Mouse (Mus musculus) limb, embryonic 12.5 days (tissue): ENCODE results near the gene Dner. TPM values are rescaled to one million over a fixed set of nuclear protein-coding genes. Genes with fewer than 3 reads are reported as not detected.

Experiments used
- ATAC-seq: fragments of 200-750 bp; cut with Nextera tagmentation; 2 replicates; pipeline ENCODE4 v1.8.0; 2017; ENCODE audit warnings: low read depth, moderate TSS enrichment; ENCODE audit not compliant: insufficient number of reproducible peaks, insufficient read depth, low FRiP score, low TSS enrichment
- H3K27ac ChIP-seq: fragments of 300-500 bp; sonication (generic); 2 replicates; pipeline ENCODE4 v1.5.1; 2016; ENCODE audit warnings: mild to moderate bottlenecking, moderate library complexity
- H3K27me3 ChIP-seq: fragments of 300-500 bp; sonication (generic); 2 replicates; pipeline ENCODE4 v1.6.1; 2016; ENCODE audit warnings: mild to moderate bottlenecking, moderate library complexity
- H3K36me3 ChIP-seq: fragments of 300-500 bp; sonication (generic); 2 replicates; pipeline ENCODE4 v1.6.1; 2016; ENCODE audit warnings: mild to moderate bottlenecking, moderate library complexity
- H3K4me1 ChIP-seq: fragments of 300-500 bp; sonication (generic); replicated peaks from 2 replicates; pipeline ENCODE4 v1.6.1; 2016
- H3K4me2 ChIP-seq: fragments of 300-500 bp; sonication (generic); 2 replicates; pipeline ENCODE4 v1.6.1; 2016; ENCODE audit warnings: mild to moderate bottlenecking, moderate library complexity
- H3K4me3 ChIP-seq: fragments of 300-500 bp; sonication (generic); replicated peaks from 2 replicates; pipeline ENCODE4 v1.5.1; 2016; ENCODE audit warnings: mild to moderate bottlenecking
- H3K9ac ChIP-seq: fragments of 300-500 bp; sonication (generic); replicated peaks from 2 replicates; pipeline ENCODE4 v1.6.1; 2016; ENCODE audit warnings: mild to moderate bottlenecking, moderate library complexity
- H3K9me3 ChIP-seq: fragments of 300-500 bp; sonication (generic); 2 replicates; pipeline ENCODE4 v1.6.1; 2016; ENCODE audit warnings: mild to moderate bottlenecking, moderate library complexity
- WGBS: fragments of 180-500 bp; shearing (Covaris S2); methylation state at CpG from one replicate; pipeline ENCODE4 v1.1.7; 2016; 5-methylcytosine and 5-hydroxymethylcytosine counted together
- polyA plus RNA-seq: library from polyadenylated mRNA; unstranded; fragments of >200 nt; fragmentation: Nextera tagmentation; extraction: Ambion mirVana; gene quantifications from 2 replicates; pipeline ENCODE4 v1.2.1, GENCODE M21; 2016

Gene Dner
- polyA plus RNA-seq, 1 experiment from 2014 or later, result 4.7 TPM

DNA sequence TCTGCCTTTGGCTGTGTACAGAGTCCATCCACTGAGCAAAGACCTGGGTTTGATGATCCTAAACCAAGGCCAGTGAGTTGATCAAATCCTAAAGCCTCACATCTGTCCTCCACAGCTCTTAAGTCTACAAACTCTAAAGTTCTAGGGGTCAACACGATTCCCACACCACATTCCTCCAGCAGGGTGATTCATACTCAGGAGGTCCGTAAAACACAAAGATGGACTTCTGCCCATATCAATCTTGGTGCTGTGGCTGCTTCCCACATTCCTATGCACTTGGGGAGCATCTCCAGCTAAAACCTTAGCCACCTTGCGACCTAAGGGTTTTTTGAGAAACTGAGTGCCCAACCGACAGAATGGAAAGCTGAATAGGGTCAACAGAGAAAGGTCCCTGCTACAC is 305.1 kb downstream of the Dner start:
- ATAC-seq, result no peak
- 89% methylated on average over 4 of the region's 4 CpGs for WGBS

DNA sequence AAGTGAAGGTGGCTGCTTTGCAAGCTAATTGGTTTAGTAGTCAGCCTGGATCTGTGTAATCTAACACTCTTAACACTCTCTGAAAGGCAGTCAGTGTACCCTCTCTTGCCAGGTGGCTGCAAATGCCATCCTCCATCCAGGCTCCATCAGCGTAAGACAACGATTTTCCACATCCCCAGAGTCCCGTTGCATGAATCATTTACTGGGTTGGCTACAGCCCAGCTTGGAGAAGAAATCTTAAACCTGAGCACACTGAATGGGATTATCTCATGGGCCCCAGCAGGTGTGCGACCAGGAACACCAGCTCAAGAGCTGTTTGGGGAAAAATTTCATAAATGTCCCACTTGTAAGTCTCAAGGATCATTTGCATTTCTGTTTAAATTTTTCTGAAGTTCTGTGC is 308.4 kb downstream of the Dner start:
- H3K27me3 ChIP-seq, result no peaks in the 10 kb centered on the region
- no peak for ATAC-seq
- H3K4me2 ChIP-seq, result no peak overlapping the region
- H3K36me3 ChIP-seq, result no peaks in the 10 kb centered on the region
- H3K4me1 ChIP-seq, result no peaks in the 10 kb centered on the region
- no peak overlapping the region for H3K27ac ChIP-seq
- H3K9ac ChIP-seq, result no peak overlapping the region
- no peaks in the 10 kb centered on the region for H3K9me3 ChIP-seq
- H3K4me3 ChIP-seq, result no peak overlapping the region
- WGBS, result 61% methylated on average over 4 of the region's 4 CpGs

More for the DNA sequence above, 305.1 kb downstream of the Dner start:
- no peak overlapping the region for H3K4me2 ChIP-seq
- no peaks in the 10 kb centered on the region for H3K36me3 ChIP-seq
- H3K4me1 ChIP-seq, result no peaks in the 10 kb centered on the region
- no peak overlapping the region for H3K27ac ChIP-seq
- H3K27me3 ChIP-seq, result no peaks in the 10 kb centered on the region
- H3K9me3 ChIP-seq, result no peaks in the 10 kb centered on the region
- H3K4me3 ChIP-seq, result no peak overlapping the region
- no peak overlapping the region for H3K9ac ChIP-seq

DNA sequence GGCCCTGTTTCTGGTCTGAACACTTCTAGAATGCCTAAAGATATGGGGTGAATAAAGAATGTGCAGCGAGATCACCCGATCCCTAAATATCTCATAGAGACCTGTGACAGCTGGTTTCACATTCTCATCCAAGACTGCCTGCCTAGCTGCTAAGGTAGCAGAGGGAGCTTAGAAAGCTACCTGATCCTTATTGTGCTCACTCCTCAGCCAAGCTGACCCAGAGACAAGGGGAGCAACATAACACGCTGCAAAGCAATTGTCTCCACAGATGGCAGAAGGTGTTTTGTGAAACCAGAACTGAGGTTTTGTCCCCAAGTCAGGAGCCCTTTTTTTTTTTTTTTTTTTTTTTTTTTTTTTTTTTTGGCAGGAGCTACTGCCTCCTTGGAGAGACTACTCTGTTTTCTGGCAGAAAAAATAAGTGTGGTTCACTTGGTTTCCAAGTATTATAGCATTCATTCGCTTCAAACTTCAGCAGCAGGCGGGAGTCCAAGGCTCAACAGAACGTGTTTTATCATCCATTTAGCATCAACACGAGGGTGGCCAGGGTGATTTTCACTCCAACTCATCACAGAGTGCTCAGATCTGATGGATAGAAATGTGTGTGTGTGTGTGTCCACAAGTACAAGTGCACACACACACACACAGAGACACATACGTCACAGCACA is 309.4 kb downstream of the Dner start:
- H3K27me3 ChIP-seq, result no peaks in the 10 kb centered on the region
- ATAC-seq, result no peak
- no peak overlapping the region for H3K27ac ChIP-seq
- no peaks in the 10 kb centered on the region for H3K9me3 ChIP-seq
- H3K4me3 ChIP-seq, result no peak overlapping the region
- whole genome bisulfite sequencing, result 83% methylated on average over 8 of the region's 8 CpGs
- no peaks in the 10 kb centered on the region for H3K4me1 ChIP-seq
- H3K36me3 ChIP-seq, result no peaks in the 10 kb centered on the region
- H3K4me2 ChIP-seq, result no peak overlapping the region
- H3K9ac ChIP-seq, result no peak overlapping the region

DNA sequence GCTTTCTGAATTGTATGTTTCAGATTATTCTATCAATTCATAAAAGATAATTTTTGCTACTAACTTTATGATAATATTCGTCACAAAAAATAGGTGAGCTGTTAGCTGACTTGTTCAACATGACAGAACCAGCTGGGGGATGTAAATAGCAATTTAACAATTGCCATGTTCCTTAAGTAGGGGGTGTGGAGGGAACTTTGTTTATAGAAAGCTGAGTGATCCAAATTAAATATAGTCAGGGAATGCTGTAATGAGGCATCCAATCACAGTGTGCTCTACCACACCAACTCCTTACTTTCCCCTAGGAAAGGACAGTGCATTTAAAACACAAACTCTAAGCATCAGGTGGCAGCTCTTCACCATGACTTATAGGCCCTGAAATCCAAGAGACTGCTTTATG is 313.3 kb downstream of the Dner start:
- Histone ChIP-seq H3K4me2 (no peak overlapping the region), H3K4me3 (no peak overlapping the region), H3K27ac (no peak overlapping the region), H3K9ac (no peak overlapping the region), H3K27me3 (no peaks in the 10 kb centered on the region), H3K9me3 (no peaks in the 10 kb centered on the region), H3K36me3 (no peaks in the 10 kb centered on the region), H3K4me1 (no peaks in the 10 kb centered on the region)
- 83% methylated on average over 1 of the region's 1 CpGs for WGBS
- no peak for ATAC-seq

DNA sequence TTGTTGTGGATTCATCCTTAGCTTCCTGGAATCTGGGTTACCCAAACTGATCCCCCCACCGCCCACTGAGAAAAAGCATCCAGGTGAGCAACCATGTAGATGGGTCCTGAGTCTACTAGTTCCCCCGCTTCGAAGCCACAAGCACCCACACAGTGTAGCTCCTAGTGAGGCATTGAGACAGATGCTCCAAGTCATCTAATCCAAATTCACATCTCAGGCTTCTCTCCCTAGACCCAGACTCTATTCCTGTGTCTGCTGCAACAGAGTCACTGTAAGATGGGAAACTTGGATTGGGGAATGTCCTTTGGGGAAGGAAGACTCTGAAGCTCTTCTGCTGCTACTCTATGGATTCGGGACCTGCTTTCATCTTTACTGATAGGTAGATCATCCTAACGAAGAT is 314.0 kb downstream of the Dner start:
- Histone ChIP-seq H3K9ac (no peak overlapping the region), H3K4me2 (no peak overlapping the region), H3K27me3 (no peaks in the 10 kb centered on the region), H3K9me3 (no peaks in the 10 kb centered on the region), H3K36me3 (no peaks in the 10 kb centered on the region), H3K4me1 (no peaks in the 10 kb centered on the region), H3K4me3 (no peak overlapping the region), H3K27ac (no peak overlapping the region)
- no peak for ATAC-seq
- 93% methylated on average over 5 of the region's 5 CpGs for WGBS

DNA sequence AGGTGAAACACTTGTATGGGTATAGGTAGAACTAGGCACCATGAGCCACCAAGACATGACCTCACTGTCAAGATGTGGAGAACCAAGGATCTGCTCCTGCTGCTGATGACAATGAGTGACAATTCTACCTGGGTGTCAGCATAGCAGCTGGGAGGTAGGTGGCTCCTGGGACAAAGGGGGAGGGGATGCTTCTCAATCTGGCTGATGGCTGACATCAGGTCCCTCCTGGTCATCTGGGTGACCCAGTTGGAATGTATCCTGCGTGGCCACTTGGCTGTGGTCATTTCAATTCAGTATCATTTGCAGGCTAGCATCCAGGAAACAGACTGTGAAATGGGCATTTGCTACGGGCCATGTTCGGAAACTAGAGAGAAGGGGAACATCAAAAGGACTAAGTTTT is 315.1 kb downstream of the Dner start:
- Histone ChIP-seq H3K27me3 (no peaks in the 10 kb centered on the region), H3K9ac (no peak overlapping the region), H3K4me2 (no peak overlapping the region), H3K4me3 (no peak overlapping the region), H3K36me3 (no peaks in the 10 kb centered on the region), H3K4me1 (no peaks in the 10 kb centered on the region), H3K27ac (no peak overlapping the region), H3K9me3 (no peaks in the 10 kb centered on the region)
- no peak for ATAC-seq
- WGBS, result 79% methylated on average over 3 of the region's 3 CpGs

DNA sequence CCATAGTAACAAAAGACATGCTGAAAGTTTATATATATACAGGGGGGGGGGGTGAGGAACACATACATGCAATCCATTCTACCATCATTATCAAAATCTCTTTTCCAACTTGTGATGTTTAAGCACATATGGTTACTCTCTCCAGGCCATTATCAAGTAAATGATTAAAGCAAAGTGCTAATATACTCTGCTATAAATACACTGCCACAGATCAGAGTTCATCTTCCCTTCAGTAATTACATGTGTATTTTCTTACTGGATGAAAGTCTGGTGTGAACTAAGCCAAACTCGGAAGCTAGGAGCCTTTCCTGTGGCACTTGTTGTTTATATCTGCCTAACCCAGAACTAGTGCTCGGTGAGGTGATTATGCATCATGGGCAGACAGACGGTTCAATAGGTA is 328.3 kb downstream of the Dner start:
- Histone ChIP-seq H3K27ac (no peak overlapping the region), H3K36me3 (no peaks in the 10 kb centered on the region), H3K4me3 (no peak overlapping the region), H3K4me2 (no peak overlapping the region), H3K9ac (no peak overlapping the region), H3K4me1 (no peaks in the 10 kb centered on the region; the same call in 1 of the 2 replicates), H3K9me3 (no peaks in the 10 kb centered on the region), H3K27me3 (no peaks in the 10 kb centered on the region)
- no peak for ATAC-seq
- WGBS, result 76% methylated on average over 3 of the region's 3 CpGs

DNA sequence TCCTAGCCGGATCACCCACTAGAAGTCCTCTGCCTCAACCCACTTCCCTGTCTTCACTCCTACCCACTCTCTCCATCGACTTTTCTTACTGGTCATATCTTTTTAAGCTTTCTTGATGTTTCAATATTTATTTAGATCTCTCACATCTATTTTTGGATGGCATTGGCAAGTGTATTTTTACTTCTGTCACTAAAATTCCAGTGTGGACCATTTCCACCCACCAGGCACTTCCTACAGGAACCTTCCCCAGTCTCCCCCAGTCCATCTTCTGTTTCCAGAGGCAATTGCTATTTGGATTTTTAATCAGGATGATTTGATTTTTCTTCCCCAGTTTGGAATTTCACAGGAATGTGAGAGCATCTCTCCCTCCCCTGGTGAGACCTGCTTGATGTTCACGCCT is 329.5 kb downstream of the Dner start:
- no peaks in the 10 kb centered on the region for H3K36me3 ChIP-seq
- no peaks in the 10 kb centered on the region for H3K27me3 ChIP-seq
- no peak overlapping the region for H3K4me2 ChIP-seq
- H3K9me3 ChIP-seq, result no peaks in the 10 kb centered on the region
- no peak overlapping the region for H3K27ac ChIP-seq
- WGBS, result 67% methylated on average over 3 of the region's 3 CpGs
- no peak overlapping the region for H3K4me3 ChIP-seq
- ATAC-seq, result no peak
- no peak overlapping the region for H3K9ac ChIP-seq
- H3K4me1 ChIP-seq, result no peaks in the 10 kb centered on the region; the same call in 1 of the 2 replicates

DNA sequence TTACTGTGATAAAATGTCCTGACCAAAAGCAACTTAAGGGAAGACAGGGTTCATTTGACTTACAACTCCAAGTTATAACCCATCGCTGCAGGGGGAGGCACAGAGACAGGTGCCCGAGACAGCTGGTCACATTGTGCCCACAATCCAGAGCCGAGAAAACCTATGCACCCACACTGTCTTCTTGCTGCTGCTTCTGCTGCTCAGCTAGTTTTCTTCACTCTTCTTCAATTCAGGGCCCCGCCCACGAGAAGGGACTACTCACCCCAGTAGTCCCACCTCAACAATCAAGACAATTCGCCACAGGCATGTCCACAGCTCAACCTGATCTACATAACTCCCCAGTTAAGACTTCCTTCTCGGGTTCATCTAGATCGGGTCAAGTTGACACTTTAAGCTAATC is 332.1 kb downstream of the Dner start, which contains the start of gene Pid1:
Gene Pid1 (minus strand): TSS at position 214 of the 400 bp plus-strand sequence.
- H3K4me2 ChIP-seq, result no peak within 1 kb of the TSS
- no peaks in the 10 kb centered on the region; the same call in 1 of the 2 replicates for H3K4me1 ChIP-seq
- H3K9me3 ChIP-seq, result no peaks in the 10 kb centered on the region
- H3K27me3 ChIP-seq, result no peaks in the 10 kb centered on the region
- WGBS, result 89% methylated on average over 8 of the region's 8 CpGs
- H3K27ac ChIP-seq, result no peak within 1 kb of the TSS
- no peak within 1 kb of the TSS for H3K9ac ChIP-seq
- H3K4me3 ChIP-seq, result no peak within 1 kb of the TSS
- ATAC-seq, result no peak
- H3K36me3 ChIP-seq, result no peaks in the 10 kb centered on the region

DNA sequence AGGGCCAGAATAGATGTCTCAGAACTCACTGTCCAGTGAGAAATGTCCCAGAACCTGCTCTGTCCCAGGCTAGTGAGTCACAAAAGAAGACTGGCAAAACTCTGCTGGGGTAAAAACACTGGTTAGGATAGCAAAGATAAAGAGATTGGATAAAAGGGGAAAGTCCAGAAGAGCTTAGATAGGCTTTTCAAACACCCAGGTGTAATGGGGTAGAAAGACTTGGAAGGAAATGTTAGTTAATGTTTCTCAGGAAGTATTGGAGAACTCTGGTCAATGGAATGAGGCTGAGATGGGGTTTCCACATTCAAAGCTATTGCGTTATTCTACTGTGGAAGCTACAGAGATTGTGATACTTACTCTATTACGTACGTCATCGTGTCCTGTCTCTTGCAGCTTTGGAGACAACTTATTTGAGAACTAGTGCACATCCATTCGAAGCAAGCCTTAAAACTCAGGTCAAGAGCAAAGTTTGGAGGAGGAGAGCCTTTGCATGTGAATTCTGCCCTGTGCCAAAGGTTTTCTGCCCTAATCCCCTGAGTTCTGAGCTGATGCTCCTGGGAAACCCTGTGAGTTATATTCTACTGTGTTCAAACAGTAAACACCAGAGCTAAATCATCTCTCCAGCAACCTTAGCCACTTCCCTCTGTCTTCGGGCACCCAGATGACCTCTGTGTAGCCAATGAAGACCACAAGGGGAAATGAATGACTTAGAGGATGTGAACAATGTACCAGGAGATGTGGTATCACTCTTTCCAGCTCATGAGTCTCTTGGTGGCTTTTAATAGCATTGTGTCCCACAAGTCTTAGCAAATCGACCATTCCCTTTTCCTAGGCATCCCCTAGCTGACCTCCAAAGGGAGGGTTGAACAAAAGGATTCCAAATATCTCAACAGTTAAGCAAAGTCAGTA is 333.1 kb downstream of the Dner start:
- Histone ChIP-seq H3K36me3 (no peaks in the 10 kb centered on the region), H3K4me2 (no peak overlapping the region), H3K4me1 (no peaks in the 10 kb centered on the region; the same call in 1 of the 2 replicates), H3K9me3 (no peaks in the 10 kb centered on the region), H3K27me3 (no peaks in the 10 kb centered on the region), H3K27ac (no peak overlapping the region), H3K9ac (no peak overlapping the region), H3K4me3 (no peak overlapping the region)
- 87% methylated on average over 7 of the region's 7 CpGs for WGBS
- ATAC-seq, result no peak

DNA sequence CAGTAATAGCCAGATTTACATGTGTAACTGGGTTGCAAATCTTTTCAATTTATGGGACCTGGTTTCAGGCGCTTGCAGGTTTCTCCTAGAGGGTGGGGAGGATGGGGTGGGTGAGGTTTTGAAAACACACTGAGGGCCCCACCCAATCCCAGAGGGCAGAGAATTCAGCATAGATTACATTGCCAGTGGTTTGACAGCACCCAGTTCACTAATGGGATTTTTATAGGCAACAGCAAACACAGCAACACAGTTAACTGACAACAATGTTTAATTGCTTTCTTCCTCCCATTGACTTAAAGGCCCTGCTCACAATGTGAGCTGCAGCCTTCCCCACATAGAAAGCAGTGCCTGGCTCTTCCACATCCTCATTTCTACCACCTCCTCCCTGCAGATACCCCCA is 333.8 kb downstream of the Dner start:
- WGBS, result 44% methylated on average over 1 of the region's 1 CpGs
- ATAC-seq, result no peak
- H3K4me1 ChIP-seq, result no peaks in the 10 kb centered on the region; the same call in 1 of the 2 replicates
- H3K4me2 ChIP-seq, result no peak overlapping the region
- no peaks in the 10 kb centered on the region for H3K9me3 ChIP-seq
- H3K27me3 ChIP-seq, result no peaks in the 10 kb centered on the region
- H3K27ac ChIP-seq, result no peak overlapping the region
- H3K9ac ChIP-seq, result no peak overlapping the region
- H3K36me3 ChIP-seq, result no peaks in the 10 kb centered on the region
- no peak overlapping the region for H3K4me3 ChIP-seq
